In the genomic region with DNA sequence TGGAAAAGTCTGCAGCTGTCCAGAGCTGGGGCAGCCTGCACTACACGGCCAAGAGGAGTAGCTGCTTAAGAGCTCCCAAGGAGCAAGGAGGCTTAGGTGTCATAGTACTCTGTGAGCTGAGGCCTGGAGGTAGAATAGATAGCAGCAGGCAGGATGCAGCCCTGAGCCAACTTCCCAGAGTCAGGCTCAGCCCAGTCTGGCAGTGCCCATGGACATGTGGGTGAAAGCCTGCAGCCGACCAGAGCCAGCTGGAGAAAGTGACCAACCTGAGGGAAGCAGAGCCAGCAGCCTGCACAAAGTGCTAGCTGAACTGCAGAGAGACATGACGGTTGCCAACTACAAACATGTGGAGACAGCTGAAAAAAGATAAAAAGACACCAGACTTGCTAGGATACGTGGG, we compare ENCODE assay signal across 12 mouse cellular contexts. TPM values are rescaled to one million over a fixed set of nuclear protein-coding genes. Genes with fewer than 3 reads are reported as not detected.
DNase-seq lines count a peak whose midpoint lies in the region; ATAC-seq and TF ChIP-seq lines count a peak whose summit lies in the region.
"Had no signal": no experiment of that assay in that cellular context is flagged by ENCODE, and none has a peak within 500 bp of the region (broad histone marks: within the 10 kb centered on the region; RNA-seq: fewer than 3 reads in every experiment).

No protein-coding gene starts in this region.

- no peak for ATAC-seq in liver, embryonic 13.5 days (ENCODE audit: low read depth)
- no peak for ATAC-seq in liver, embryonic 11.5 days (replicated peaks; ENCODE audit: low FRiP score)
- peak; percentile 35 for ATAC-seq in megakaryocyte progenitor cell, adult 5-6 weeks (replicated peaks; ENCODE audit: poor library complexity)
- ATAC-seq in stomach, postnatal 0 days (ENCODE audit: low FRiP score, low TSS enrichment), result no peak
- ATAC-seq in hindbrain, embryonic 14.5 days (ENCODE audit: low FRiP score), result no peak

- H3K27me3 ChIP-seq in liver, embryonic 13.5 days, result no peaks in the 10 kb centered on the region
- H3K27me3 ChIP-seq in liver, embryonic 11.5 days (replicated peaks; ENCODE audit: control insufficient read depth, insufficient read depth, low read length), result no peaks in the 10 kb centered on the region
- no peaks in the 10 kb centered on the region for H3K27me3 ChIP-seq in heart, adult 2 months (ENCODE audit: control insufficient read depth, insufficient read depth, low read length)
- H3K27me3 ChIP-seq in stomach, postnatal 0 days (ENCODE audit: control insufficient read depth, insufficient read depth, low read length), result no peaks in the 10 kb centered on the region
- no peaks in the 10 kb centered on the region for H3K27me3 ChIP-seq in hindbrain, embryonic 14.5 days (ENCODE audit: control insufficient read depth, insufficient read depth, low read length)

- H3K4me3 ChIP-seq in liver, embryonic 13.5 days (replicated peaks), result no peak overlapping the region
- H3K4me3 ChIP-seq in liver, embryonic 11.5 days (ENCODE audit: low read depth, low read length), result no peak overlapping the region
- no peak overlapping the region for H3K4me3 ChIP-seq in heart, adult 2 months
- H3K4me3 ChIP-seq in stomach, postnatal 0 days (ENCODE audit: low read depth, low read length), result no peak overlapping the region
- H3K4me3 ChIP-seq in hindbrain, embryonic 14.5 days (replicated peaks; ENCODE audit: low read length), result no peak overlapping the region

- H3K36me3 ChIP-seq in liver, embryonic 13.5 days, result no peaks in the 10 kb centered on the region
- H3K36me3 ChIP-seq in liver, embryonic 11.5 days (ENCODE audit: control insufficient read depth, insufficient read depth, low read length), result no peaks in the 10 kb centered on the region
- no peaks in the 10 kb centered on the region for H3K36me3 ChIP-seq in heart, adult 2 months (ENCODE audit: control insufficient read depth, insufficient read depth, low read length)
- no peaks in the 10 kb centered on the region for H3K36me3 ChIP-seq in stomach, postnatal 0 days (ENCODE audit: control insufficient read depth, insufficient read depth, low read length)
- H3K36me3 ChIP-seq in hindbrain, embryonic 14.5 days (replicated peaks; ENCODE audit: control insufficient read depth, insufficient read depth), result no peaks in the 10 kb centered on the region

- DNase-seq in liver, embryonic 13.5 days, result no peak
- DNase-seq in liver, embryonic 11.5 days (ENCODE audit: low spot score), result no peak
- DNase-seq in cerebellum, postnatal 14 days, result peak; percentile 81 to 83
- DNase-seq in heart, adult 2 months, result peak; percentile 46 to 74
- no peak for DNase-seq in stomach, postnatal 0 days (ENCODE audit: low spot score)
- no peak for DNase-seq in hindbrain, embryonic 14.5 days (ENCODE audit: low spot score)

- no peak for TF ChIP-seq CTCF in heart, adult 2 months (IDR thresholded peaks at IDR 0.05)
- TF ChIP-seq CTCF in stomach, postnatal 0 days (IDR thresholded peaks at IDR 0.05; ENCODE audit: low read depth), result no peak

- H3K79me2 ChIP-seq in heart, adult 2 months (replicated peaks; ENCODE audit: control insufficient read depth, insufficient read depth, low read length), result no peaks in the 10 kb centered on the region

- TF ChIP-seq POLR2A in heart, adult 2 months (IDR thresholded peaks at IDR 0.05; ENCODE audit: insufficient read depth, low read depth, low read length), result no peak

- peak overlapping the region; percentile 97 for H3K27ac ChIP-seq in liver, embryonic 13.5 days
- H3K27ac ChIP-seq in liver, embryonic 11.5 days (ENCODE audit: low read depth, low read length), result no peak overlapping the region
- H3K27ac ChIP-seq in heart, adult 2 months, result no peak overlapping the region
- no peak overlapping the region for H3K27ac ChIP-seq in stomach, postnatal 0 days (replicated peaks)
- no peak overlapping the region for H3K27ac ChIP-seq in hindbrain, embryonic 14.5 days

- peak overlapping the region; percentile 3; the same call in 1 of the 2 replicates for H3K9ac ChIP-seq in liver, embryonic 13.5 days
- H3K9ac ChIP-seq in liver, embryonic 11.5 days (ENCODE audit: low read depth, low read length), result no peak overlapping the region
- H3K9ac ChIP-seq in heart, adult 2 months (ENCODE audit: low read depth, low read length), result no peak overlapping the region
- no peak overlapping the region for H3K9ac ChIP-seq in stomach, postnatal 0 days (ENCODE audit: low read length)
- H3K9ac ChIP-seq in hindbrain, embryonic 14.5 days, result no peak overlapping the region

- no peak overlapping the region for H3K4me2 ChIP-seq in liver, embryonic 13.5 days
- no peak overlapping the region for H3K4me2 ChIP-seq in liver, embryonic 11.5 days
- H3K4me2 ChIP-seq in stomach, postnatal 0 days (replicated peaks; ENCODE audit: low read depth), result no peak overlapping the region
- no peak overlapping the region for H3K4me2 ChIP-seq in hindbrain, embryonic 14.5 days (replicated peaks)

- 54% methylated on average over 4 of the region's 4 CpGs for WGBS in liver, embryonic 13.5 days (ENCODE audit: insufficient replicate concordance)
- 66% methylated on average over 4 of the region's 4 CpGs for WGBS in liver, embryonic 11.5 days
- WGBS in heart, adult 2 months, result 39% methylated on average over 4 of the region's 4 CpGs
- WGBS in stomach, postnatal 0 days, result 60% methylated on average over 4 of the region's 4 CpGs
- 79% methylated on average over 4 of the region's 4 CpGs for WGBS in hindbrain, embryonic 14.5 days

- H3K4me1 ChIP-seq in liver, embryonic 13.5 days (replicated peaks), result peaks cover 49% of the 10 kb centered on the region
- H3K4me1 ChIP-seq in liver, embryonic 11.5 days (replicated peaks; ENCODE audit: control insufficient read depth, insufficient read depth, low read length), result peaks cover 22% of the 10 kb centered on the region
- peaks cover 2% of the 10 kb centered on the region; the same call in 1 of the 2 replicates for H3K4me1 ChIP-seq in heart, adult 2 months (ENCODE audit: control insufficient read depth, insufficient read depth, low read length)
- no peaks in the 10 kb centered on the region for H3K4me1 ChIP-seq in stomach, postnatal 0 days (replicated peaks; ENCODE audit: control insufficient read depth, insufficient read depth)
- no peaks in the 10 kb centered on the region for H3K4me1 ChIP-seq in hindbrain, embryonic 14.5 days (replicated peaks; ENCODE audit: control insufficient read depth, insufficient read depth, low read length)

- no peaks in the 10 kb centered on the region for H3K9me3 ChIP-seq in liver, embryonic 13.5 days (replicated peaks)
- no peaks in the 10 kb centered on the region for H3K9me3 ChIP-seq in liver, embryonic 11.5 days (ENCODE audit: control insufficient read depth, low read length)
- no peaks in the 10 kb centered on the region for H3K9me3 ChIP-seq in stomach, postnatal 0 days (ENCODE audit: control insufficient read depth, low read length)
- no peaks in the 10 kb centered on the region for H3K9me3 ChIP-seq in hindbrain, embryonic 14.5 days (ENCODE audit: control insufficient read depth, low read length)

- intact Hi-C loops in heart, adult 2 months (cut with DNase I), result no loop called here

- TF ChIP-seq EP300 in heart, adult 2 months (IDR thresholded peaks at IDR 0.05; ENCODE audit: insufficient read depth, low read depth, low read length), result no peak
- no peak for TF ChIP-seq EP300 in stomach, postnatal 0 days (optimal IDR thresholded peaks at IDR 0.05)

RNA-seq across cellular contexts. Expression of a gene that starts 6.9 kb away (rescaled TPM):
- polyA plus RNA-seq in liver, embryonic 13.5 days (2015; fragmentation: Nextera tagmentation; extraction: Ambion mirVana), result 91.9 and 101 TPM in 2 replicates
- polyA plus RNA-seq in liver, embryonic 11.5 days (2014; fragmentation: Nextera tagmentation; extraction: Ambion mirVana), result 127 TPM in 2 replicates
- under 1 TPM; 0.64 to 0.68 TPM for total RNA-seq in heart, adult 2 months (2021)
- polyA plus RNA-seq in heart, adult 2 months (2012; rRNA removed), result 0.23 and 0.59 TPM in 2 replicates
- 50.8 and 55.8 TPM in 2 replicates for total RNA-seq in megakaryocyte progenitor cell, adult 5-6 weeks (2015)
- 215 and 245 TPM in 2 replicates for total RNA-seq in megakaryocyte progenitor cell, adult 5-6 weeks (2017)
- polyA plus RNA-seq in stomach, postnatal 0 days (2015; fragmentation: Nextera tagmentation; extraction: Ambion mirVana), result 26.6 and 29.0 TPM in 2 replicates
- polyA plus RNA-seq in hindbrain, embryonic 14.5 days (2014; fragmentation: Nextera tagmentation; extraction: Ambion mirVana), result 16.1 and 25.1 TPM in 2 replicates

RNA-seq across cellular contexts. Expression of a gene that starts 27.3 kb away (rescaled TPM):
- 0.24 and 0.31 TPM in 2 replicates for polyA plus RNA-seq in liver, embryonic 13.5 days (2015; fragmentation: Nextera tagmentation; extraction: Ambion mirVana)
- 0.32 and 0.60 TPM in 2 replicates for polyA plus RNA-seq in liver, embryonic 11.5 days (2014; fragmentation: Nextera tagmentation; extraction: Ambion mirVana)
- under 1 TPM in 1 of 2 experiments, not detected in 1; 0.11 TPM for total RNA-seq in heart, adult 2 months (2021)
- 0.39 and 0.53 TPM in 2 replicates for polyA plus RNA-seq in heart, adult 2 months (2012; rRNA removed)
- total RNA-seq in megakaryocyte progenitor cell, adult 5-6 weeks (2015), result not detected in 2 replicates
- not detected in 2 replicates for total RNA-seq in megakaryocyte progenitor cell, adult 5-6 weeks (2017)
- polyA plus RNA-seq in stomach, postnatal 0 days (2015; fragmentation: Nextera tagmentation; extraction: Ambion mirVana), result 1.0 and 1.1 TPM in 2 replicates
- polyA plus RNA-seq in hindbrain, embryonic 14.5 days (2014; fragmentation: Nextera tagmentation; extraction: Ambion mirVana), result 65.8 and 79.2 TPM in 2 replicates
- total RNA-seq: neutrophil, adult 5-6 weeks had no signal

RNA-seq across cellular contexts. Expression of a gene that starts 34.3 kb away (rescaled TPM):
- not detected in 2 replicates for polyA plus RNA-seq in liver, embryonic 13.5 days (2015; fragmentation: Nextera tagmentation; extraction: Ambion mirVana)
- polyA plus RNA-seq in liver, embryonic 11.5 days (2014; fragmentation: Nextera tagmentation; extraction: Ambion mirVana), result not detected in 2 replicates
- total RNA-seq in heart, adult 2 months (2021), result not detected
- polyA plus RNA-seq in heart, adult 2 months (2012; rRNA removed), result not detected in 2 replicates
- total RNA-seq in megakaryocyte progenitor cell, adult 5-6 weeks (2015), result not detected in 2 replicates
- total RNA-seq in megakaryocyte progenitor cell, adult 5-6 weeks (2017), result not detected in 2 replicates
- polyA plus RNA-seq in stomach, postnatal 0 days (2015; fragmentation: Nextera tagmentation; extraction: Ambion mirVana), result 165 and 184 TPM in 2 replicates
- not detected in 2 replicates for polyA plus RNA-seq in hindbrain, embryonic 14.5 days (2014; fragmentation: Nextera tagmentation; extraction: Ambion mirVana)
- total RNA-seq: ES-E14; layer of hippocampus, adult 18-20 months; left cerebral cortex, postnatal 36 days; neutrophil, adult 5-6 weeks had no signal
- polyA plus RNA-seq: embryonic facial prominence, embryonic 11.5 days had no signal

RNA-seq across cellular contexts. Expression of a gene that starts 44.4 kb away (rescaled TPM):
- 0.20 and 0.23 TPM in 2 replicates for polyA plus RNA-seq in liver, embryonic 13.5 days (2015; fragmentation: Nextera tagmentation; extraction: Ambion mirVana)
- polyA plus RNA-seq in liver, embryonic 11.5 days (2014; fragmentation: Nextera tagmentation; extraction: Ambion mirVana), result 0.14 and 0.19 TPM in 2 replicates
- total RNA-seq in heart, adult 2 months (2021), result 10 to 100 TPM; 24.3 to 26.4 TPM
- polyA plus RNA-seq in heart, adult 2 months (2012; rRNA removed), result 15.1 and 21.7 TPM in 2 replicates
- total RNA-seq in megakaryocyte progenitor cell, adult 5-6 weeks (2015), result 0.07 and 0.25 TPM in 2 replicates
- 0.42 and 0.47 TPM in 2 replicates for total RNA-seq in megakaryocyte progenitor cell, adult 5-6 weeks (2017)
- polyA plus RNA-seq in stomach, postnatal 0 days (2015; fragmentation: Nextera tagmentation; extraction: Ambion mirVana), result 2.9 TPM in 2 replicates
- polyA plus RNA-seq in hindbrain, embryonic 14.5 days (2014; fragmentation: Nextera tagmentation; extraction: Ambion mirVana), result 0.48 and 0.87 TPM in 2 replicates
- total RNA-seq: neutrophil, adult 5-6 weeks had no signal

RNA-seq across cellular contexts. Expression of a gene that starts 54.9 kb away (rescaled TPM):
- 26.4 and 29.6 TPM in 2 replicates for polyA plus RNA-seq in liver, embryonic 13.5 days (2015; fragmentation: Nextera tagmentation; extraction: Ambion mirVana)
- 41.3 and 48.6 TPM in 2 replicates for polyA plus RNA-seq in liver, embryonic 11.5 days (2014; fragmentation: Nextera tagmentation; extraction: Ambion mirVana)
- total RNA-seq in heart, adult 2 months (2021), result 100 to 1,000 TPM; 356 to 463 TPM
- polyA plus RNA-seq in heart, adult 2 months (2012; rRNA removed), result 215 and 327 TPM in 2 replicates
- total RNA-seq in megakaryocyte progenitor cell, adult 5-6 weeks (2015), result 25.9 and 29.6 TPM in 2 replicates
- total RNA-seq in megakaryocyte progenitor cell, adult 5-6 weeks (2017), result 37.4 and 39.7 TPM in 2 replicates
- 30.9 and 35.9 TPM in 2 replicates for polyA plus RNA-seq in stomach, postnatal 0 days (2015; fragmentation: Nextera tagmentation; extraction: Ambion mirVana)
- 36.4 and 38.1 TPM in 2 replicates for polyA plus RNA-seq in hindbrain, embryonic 14.5 days (2014; fragmentation: Nextera tagmentation; extraction: Ambion mirVana)

Comparison
In these comparisons a context has a peak if more than half of its experiments do, and no peak if none do; other contexts are left out.
1. DNase-seq: peak in cerebellum, postnatal 14 days (2 of 2) and heart, adult 2 months (2 of 2); none in liver, embryonic 13.5 days (single experiment), liver, embryonic 11.5 days (single experiment), stomach, postnatal 0 days (single experiment) and hindbrain, embryonic 14.5 days (single experiment).
2. RNA of a gene that starts 6.9 kb away (polyA plus RNA-seq): 127 TPM in liver, embryonic 11.5 days, 91.9 to 101 TPM in liver, embryonic 13.5 days, 26.6 to 29.0 TPM in stomach, postnatal 0 days and 16.1 to 25.1 TPM in hindbrain, embryonic 14.5 days; 0.23 to 0.59 TPM in heart, adult 2 months; every median in the first group is over 10 times any median in the second.
3. RNA of a gene that starts 27.3 kb away (polyA plus RNA-seq): 65.8 to 79.2 TPM in hindbrain, embryonic 14.5 days; 1.0 to 1.1 TPM in stomach, postnatal 0 days, 0.32 to 0.60 TPM in liver, embryonic 11.5 days, 0.39 to 0.53 TPM in heart, adult 2 months and 0.24 to 0.31 TPM in liver, embryonic 13.5 days; every median in the first group is over 10 times any median in the second.
4. RNA of a gene that starts 34.3 kb away (polyA plus RNA-seq): 165 to 184 TPM in stomach, postnatal 0 days; not detected in heart, adult 2 months, not detected in liver, embryonic 13.5 days, not detected in liver, embryonic 11.5 days and not detected in hindbrain, embryonic 14.5 days; every median in the first group is over 100 times any median in the second.